Mouse (Mus musculus): ENCODE measurements around the gene H6pd.

- TF ChIP-seq MAFK (IDR thresholded peaks at IDR 0.05; ENCODE audit: insufficient replicate concordance, low read length), result no peak
- TF ChIP-seq CTCF (conservative IDR thresholded peaks at IDR 0.05 in 1 of 2, IDR thresholded peaks at IDR 0.05 in 1 of 2; ENCODE audit: low read depth in 2 of 2, low read length in 2 of 2), result no peak
- TF ChIP-seq E2F4 (IDR thresholded peaks at IDR 0.05; ENCODE audit: insufficient replicate concordance, low read depth, low read length), result no peak
- no peak for TF ChIP-seq EP300 (IDR thresholded peaks at IDR 0.05; ENCODE audit: low read length)
- TF ChIP-seq MYC (IDR thresholded peaks at IDR 0.05; ENCODE audit: low read depth, low read length), result no peak
- no peak for TF ChIP-seq ZNF384 (IDR thresholded peaks at IDR 0.05; ENCODE audit: low read depth, low read length)
- no peak for TF ChIP-seq POLR2A (IDR thresholded peaks at IDR 0.05; ENCODE audit: low read depth, low read length)
- TF ChIP-seq MEF2A (IDR thresholded peaks at IDR 0.05; ENCODE audit: borderline replicate concordance, low read depth, low read length), result no peak
- no peak for TF ChIP-seq BHLHE40 (IDR thresholded peaks at IDR 0.05; ENCODE audit: low read depth, low read length)
- no peak for TF ChIP-seq RAD21 (IDR thresholded peaks at IDR 0.05; ENCODE audit: low read depth, low read length)
- no peak for TF ChIP-seq USF2 (conservative IDR thresholded peaks at IDR 0.05; ENCODE audit: low read depth, low read length)
- no peak for TF ChIP-seq CHD2 (IDR thresholded peaks at IDR 0.05; ENCODE audit: low read length)
Measured at GRCm38 (mm10) chr4:150010054-150010730, 1.4 kb upstream of the H6pd start.

All from CH12.LX (cell line).